Mouse (Mus musculus) neural tube, embryonic 14.5 days (tissue): ENCODE measurements around the gene Vdr. TPM values are rescaled to one million over a fixed set of nuclear protein-coding genes. Genes with fewer than 3 reads are reported as not detected.

ENCODE experiments used
- ATAC-seq: fragments of 200-750 bp; cut with Nextera tagmentation; 2 replicates; pipeline ENCODE4 v1.8.0; 2017; ENCODE audit warnings: low read depth, mild to moderate bottlenecking, moderate TSS enrichment, moderate library complexity
- H3K27ac ChIP-seq: fragments of 300-500 bp; sonication (generic); 2 replicates; pipeline ENCODE4 v1.5.1; 2014; ENCODE audit warnings: low read depth, mild to moderate bottlenecking, control low read depth, low read length, moderate library complexity, mixed read lengths
- H3K27me3 ChIP-seq: fragments of 300-500 bp; sonication (generic); 2 replicates; pipeline ENCODE4 v1.6.1; 2014; ENCODE audit warnings: low read length; ENCODE audit not compliant: control insufficient read depth, insufficient read depth
- H3K36me3 ChIP-seq: fragments of 300-500 bp; sonication (generic); 2 replicates; pipeline ENCODE4 v1.6.1; 2014; ENCODE audit warnings: low read length, mixed read lengths; ENCODE audit not compliant: control insufficient read depth, insufficient read depth
- H3K4me1 ChIP-seq: fragments of 300-500 bp; sonication (generic); 2 replicates; pipeline ENCODE4 v1.6.1; 2014; ENCODE audit warnings: low read length; ENCODE audit not compliant: control insufficient read depth, insufficient read depth
- H3K4me2 ChIP-seq: fragments of 300-500 bp; sonication (generic); 2 replicates; pipeline ENCODE4 v1.6.1; 2014; ENCODE audit warnings: mild to moderate bottlenecking, low read depth, low read length, control low read depth
- H3K4me3 ChIP-seq: fragments of 300-500 bp; sonication (generic); 2 replicates; pipeline ENCODE4 v1.5.1; 2014; ENCODE audit warnings: low read depth, low read length, control low read depth, mixed read lengths
- H3K9ac ChIP-seq: fragments of 300-500 bp; sonication (generic); replicated peaks from 2 replicates; pipeline ENCODE4 v1.6.1; 2014; ENCODE audit warnings: low read depth, mild to moderate bottlenecking, control low read depth, low read length, mixed read lengths
- H3K9me3 ChIP-seq: fragments of 300-500 bp; sonication (generic); 2 replicates; pipeline ENCODE4 v1.6.1; 2016; ENCODE audit warnings: low read length; ENCODE audit not compliant: control insufficient read depth
- WGBS: fragments of 180-500 bp; shearing (Covaris S2); extraction: QIAGEN DNeasy Blood & Tissue Kit; methylation state at CpG from one replicate; pipeline ENCODE4 v1.1.7; 2014; 5-methylcytosine and 5-hydroxymethylcytosine counted together
- polyA plus RNA-seq: library from polyadenylated mRNA; unstranded; fragments of >200 nt; fragmentation: Nextera tagmentation; extraction: Ambion mirVana; gene quantifications from 2 replicates; pipeline ENCODE4 v1.2.1, GENCODE M21; 2014

Gene Vdr
- 0.07 TPM in 1 of 2 replicates, not detected in the other for polyA plus RNA-seq

DNA sequence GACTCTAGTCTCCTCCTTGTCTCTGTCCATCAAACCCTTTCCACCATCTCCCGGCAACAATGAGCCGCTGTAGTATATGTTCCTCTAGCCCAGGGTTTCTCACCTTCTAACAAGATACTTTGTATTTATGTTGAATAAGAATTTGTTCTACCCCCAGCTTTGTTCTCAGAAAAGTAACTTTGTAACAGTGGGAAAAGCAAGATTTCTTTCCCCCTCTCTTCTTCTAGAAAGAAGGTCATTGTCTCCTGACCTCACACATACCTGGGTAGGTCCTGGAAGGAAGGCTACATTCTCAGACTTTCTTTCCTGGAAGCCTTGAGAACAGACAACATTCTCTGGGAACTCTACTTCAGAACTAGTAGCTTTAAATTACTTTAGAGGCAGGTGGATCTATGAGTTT, at the start of gene Vdr:
TSS of gene Vdr (minus strand) at position 101 of the 400 bp plus-strand sequence.
- no peaks in the 10 kb centered on the region for H3K36me3 ChIP-seq
- ATAC-seq, result no peak
- 96% methylated on average over 2 of the region's 2 CpGs for WGBS
- no peaks in the 10 kb centered on the region for H3K9me3 ChIP-seq
- no peak within 1 kb of the TSS for H3K27ac ChIP-seq
- H3K4me3 ChIP-seq, result no peak within 1 kb of the TSS
- no peak within 1 kb of the TSS for H3K9ac ChIP-seq
- peaks cover 13% of the 10 kb centered on the region for H3K27me3 ChIP-seq
- H3K4me1 ChIP-seq, result 0 out of 2 replicates have a peak, but pooled peaks cover 6% of the 10 kb centered on the region
- H3K4me2 ChIP-seq, result no peak within 1 kb of the TSS

DNA sequence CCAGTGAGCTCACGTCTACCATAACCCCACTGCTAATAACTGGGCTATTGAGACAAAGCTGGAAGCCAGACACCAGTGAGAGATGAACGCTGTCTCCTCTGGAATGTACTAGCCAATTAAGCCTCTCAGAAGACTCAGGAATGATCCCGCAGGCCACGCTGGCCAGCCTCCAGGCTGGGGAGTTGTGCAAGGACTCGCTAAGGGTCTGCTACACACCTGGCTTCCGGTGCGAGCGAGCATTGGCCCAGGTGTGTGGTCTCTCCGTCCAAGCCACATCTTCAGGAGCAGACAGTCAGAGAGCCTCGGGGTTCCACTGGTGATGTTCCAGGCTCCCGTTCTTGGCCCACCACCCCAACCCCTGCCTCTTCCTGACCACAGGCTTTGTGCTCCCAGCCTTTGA, 46.0 kb upstream of the Vdr start:
- no peak for ATAC-seq
- Histone ChIP-seq H3K9me3 (no peaks in the 10 kb centered on the region), H3K9ac (no peak overlapping the region), H3K4me3 (no peak overlapping the region), H3K27ac (no peak overlapping the region), H3K36me3 (no peaks in the 10 kb centered on the region), H3K4me2 (no peak overlapping the region), H3K27me3 (no peaks in the 10 kb centered on the region), H3K4me1 (no peaks in the 10 kb centered on the region)
- WGBS, result 77% methylated on average over 11 of the region's 11 CpGs

DNA sequence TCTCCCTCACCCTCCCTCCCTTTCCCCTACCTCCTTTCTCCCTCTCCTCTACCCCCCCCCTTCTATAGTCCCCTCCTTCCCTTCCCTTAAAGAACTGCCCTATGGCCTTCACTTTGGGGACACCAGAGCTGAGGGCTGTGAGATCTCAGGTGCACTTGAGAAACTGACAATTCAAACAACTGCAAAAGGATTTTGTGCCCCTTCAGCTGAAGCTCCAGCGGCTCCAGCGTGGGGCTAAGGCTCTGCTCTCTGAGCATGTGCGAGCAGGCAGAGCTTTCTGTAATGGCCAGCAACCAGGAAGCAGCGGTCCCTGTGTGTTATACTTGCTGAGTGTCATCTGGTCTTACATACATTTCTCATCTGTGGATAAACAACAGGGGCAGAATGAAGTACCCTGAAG, 45.3 kb upstream of the Vdr start:
- no peak overlapping the region for H3K27ac ChIP-seq
- no peaks in the 10 kb centered on the region for H3K9me3 ChIP-seq
- no peak overlapping the region for H3K4me3 ChIP-seq
- H3K4me2 ChIP-seq, result no peak overlapping the region
- H3K9ac ChIP-seq, result no peak overlapping the region
- WGBS, result 27% methylated on average over 4 of the region's 4 CpGs
- no peaks in the 10 kb centered on the region for H3K27me3 ChIP-seq
- H3K36me3 ChIP-seq, result no peaks in the 10 kb centered on the region
- no peaks in the 10 kb centered on the region for H3K4me1 ChIP-seq
- ATAC-seq, result no peak

GRCm38 (mm10) chr15:97955286-97955685, 44.9 kb upstream of the Vdr start:
- H3K9me3 ChIP-seq, result no peaks in the 10 kb centered on the region
- no peak for ATAC-seq
- no peak overlapping the region for H3K4me2 ChIP-seq
- H3K27ac ChIP-seq, result no peak overlapping the region
- no peaks in the 10 kb centered on the region for H3K4me1 ChIP-seq
- H3K4me3 ChIP-seq, result no peak overlapping the region
- no peaks in the 10 kb centered on the region for H3K36me3 ChIP-seq
- H3K9ac ChIP-seq, result no peak overlapping the region
- WGBS, result 60% methylated on average over 1 of the region's 1 CpGs
- H3K27me3 ChIP-seq, result no peaks in the 10 kb centered on the region

DNA sequence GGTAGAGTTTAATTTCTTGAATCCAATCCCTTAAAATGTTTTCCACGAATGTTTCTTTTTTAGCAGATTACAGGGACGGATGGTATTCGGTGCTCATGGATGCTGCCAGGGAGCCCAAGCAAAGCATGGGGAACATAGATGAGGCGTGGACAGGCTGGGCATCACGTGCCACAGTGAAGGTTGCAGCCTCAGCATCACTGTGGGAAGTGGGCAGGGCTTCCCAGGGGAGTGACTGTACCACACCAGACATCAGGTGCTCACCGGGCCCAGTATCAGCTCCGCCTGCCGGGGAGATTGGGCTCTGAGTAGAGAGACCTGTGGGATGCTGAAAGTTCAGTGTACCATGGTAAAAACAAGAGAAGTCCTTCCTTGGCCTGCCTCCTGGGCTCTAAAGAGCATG, 44.2 kb upstream of the Vdr start:
- ATAC-seq, result no peak
- Histone ChIP-seq H3K4me3 (no peak overlapping the region), H3K36me3 (no peaks in the 10 kb centered on the region), H3K9me3 (no peaks in the 10 kb centered on the region), H3K4me1 (no peaks in the 10 kb centered on the region), H3K27me3 (no peaks in the 10 kb centered on the region), H3K9ac (no peak overlapping the region), H3K27ac (no peak overlapping the region), H3K4me2 (no peak overlapping the region)
- 84% methylated on average over 8 of the region's 8 CpGs for WGBS

- peak overlapping the region; percentile 26; the same call in 1 of the 2 replicates for H3K4me2 ChIP-seq
- H3K9me3 ChIP-seq, result no peaks in the 10 kb centered on the region
- 64% methylated on average over 4 of the region's 4 CpGs for WGBS
- H3K4me3 ChIP-seq, result no peak overlapping the region
- no peaks in the 10 kb centered on the region for H3K27me3 ChIP-seq
- no peaks in the 10 kb centered on the region for H3K4me1 ChIP-seq
- ATAC-seq, result no peak
- no peak overlapping the region for H3K9ac ChIP-seq
- H3K27ac ChIP-seq, result no peak overlapping the region
- no peaks in the 10 kb centered on the region for H3K36me3 ChIP-seq
Observed at GRCm38 (mm10) chr15:97952889-97953189, 42.4 kb upstream of the Vdr start.

- ATAC-seq, result peak; percentile 70
- WGBS, result 16% methylated on average over 16 of the region's 16 CpGs
- H3K4me2 ChIP-seq, result peak overlapping the region; percentile 26
- no peak overlapping the region for H3K27ac ChIP-seq
- H3K9me3 ChIP-seq, result no peaks in the 10 kb centered on the region
- no peak overlapping the region for H3K4me3 ChIP-seq
- no peak overlapping the region for H3K9ac ChIP-seq
- H3K36me3 ChIP-seq, result no peaks in the 10 kb centered on the region
- no peaks in the 10 kb centered on the region for H3K4me1 ChIP-seq
- H3K27me3 ChIP-seq, result no peaks in the 10 kb centered on the region
Observed at GRCm38 (mm10) chr15:97952137-97952888, 41.9 kb upstream of the Vdr start.

DNA sequence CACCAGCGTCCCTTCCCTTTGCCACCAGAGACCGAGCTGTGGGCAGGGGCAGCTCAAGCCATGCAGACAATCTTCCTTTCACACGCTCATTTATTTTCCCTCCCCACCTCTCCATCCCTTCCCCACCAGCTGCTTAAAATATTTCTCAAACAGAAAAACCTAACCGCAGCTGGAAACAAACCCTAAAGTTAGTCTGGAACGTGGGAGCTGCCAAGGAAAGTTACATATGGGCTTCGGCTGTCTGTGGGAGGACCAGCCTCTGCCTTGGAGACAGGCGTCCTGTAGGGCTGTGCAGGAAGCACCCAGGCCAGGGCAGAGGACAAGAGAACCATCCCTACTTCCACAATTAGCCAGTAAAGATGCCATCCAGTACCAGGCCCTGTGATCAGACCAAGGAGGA, 39.8 kb upstream of the Vdr start:
- H3K4me3 ChIP-seq, result no peak overlapping the region
- 72% methylated on average over 7 of the region's 7 CpGs for WGBS
- H3K36me3 ChIP-seq, result no peaks in the 10 kb centered on the region
- no peak overlapping the region for H3K9ac ChIP-seq
- H3K4me2 ChIP-seq, result no peak overlapping the region
- no peaks in the 10 kb centered on the region for H3K27me3 ChIP-seq
- no peak overlapping the region for H3K27ac ChIP-seq
- H3K9me3 ChIP-seq, result no peaks in the 10 kb centered on the region
- no peaks in the 10 kb centered on the region for H3K4me1 ChIP-seq
- no peak for ATAC-seq

DNA sequence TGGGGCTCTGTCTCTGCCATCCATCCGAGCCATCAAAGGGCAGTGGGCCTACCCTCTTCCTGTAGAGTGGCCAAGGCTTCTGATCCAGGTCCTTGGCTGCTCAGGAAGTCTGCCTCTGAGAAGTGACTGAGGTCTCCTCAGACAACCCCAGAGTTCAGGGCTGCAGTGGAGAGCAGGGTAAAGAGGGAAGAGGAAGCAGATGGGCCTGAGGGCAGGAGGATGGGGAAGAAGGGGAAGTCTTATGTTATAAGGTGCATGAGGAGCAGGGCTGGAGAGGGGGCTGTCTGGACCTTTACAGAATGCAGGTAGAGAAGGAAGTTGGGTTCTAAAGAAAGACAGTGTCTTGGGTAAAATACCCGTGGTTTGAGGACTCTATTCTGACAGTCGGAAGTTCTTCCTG, 39.3 kb upstream of the Vdr start:
- 80% methylated on average over 3 of the region's 3 CpGs for WGBS
- H3K4me3 ChIP-seq, result no peak overlapping the region
- no peaks in the 10 kb centered on the region for H3K27me3 ChIP-seq
- H3K4me2 ChIP-seq, result no peak overlapping the region
- no peaks in the 10 kb centered on the region for H3K36me3 ChIP-seq
- H3K4me1 ChIP-seq, result no peaks in the 10 kb centered on the region
- no peak for ATAC-seq
- no peaks in the 10 kb centered on the region for H3K9me3 ChIP-seq
- H3K9ac ChIP-seq, result no peak overlapping the region
- H3K27ac ChIP-seq, result no peak overlapping the region
